Mouse (Mus musculus) megakaryocyte, adult 5-6 weeks (primary cell): ENCODE data around the gene Cela2a. TPM values are rescaled to one million over a fixed set of nuclear protein-coding genes. Genes with fewer than 3 reads are reported as not detected.
"Not testable (repeated sequence)": the region's sequence is repeated elsewhere in the genome, so short reads cannot be mapped to it uniquely, and the experiment has no call there.

Source experiments
- ATAC-seq: 2 replicates; pipeline ENCODE4 v1.8.0; 2016; ENCODE audit warnings: mild to moderate bottlenecking, inconsistent platforms; ENCODE audit not compliant: poor library complexity, severe bottlenecking
- total RNA-seq, 2 experiments: library from RNA; stranded (forward) in 1 of 2; stranded (reverse) in 1 of 2; fragments of 153-499, 151-499 nt in 1 of 2; fragments of 221-1000, 200-1000 nt in 1 of 2; gene quantifications; 2 replicates each; pipeline versions ENCODE4 v1.2.3 to v1.2.4; 2015 to 2017

Cela2a gene
- total RNA-seq, 2 experiments from 2014 or later, result not detected

- ATAC-seq, result peak; percentile 88
Observed at GRCm38 (mm10) chr4:141809850-141810464, 16.0 kb downstream of the Cela2a start.

GRCm38 (mm10) chr4:141805886-141806285, 20.1 kb downstream of the Cela2a start:
- ATAC-seq, result no peak

- ATAC-seq, result no peak
Observed at GRCm38 (mm10) chr4:141804105-141804504, 21.9 kb downstream of the Cela2a start.

GRCm38 (mm10) chr4:141797545-141797944, 28.4 kb downstream of the Cela2a start:
- ATAC-seq, result no peak

- no peak for ATAC-seq
Observed at GRCm38 (mm10) chr4:141796954-141797353, 29.0 kb downstream of the Cela2a start.

- no peak for ATAC-seq
Observed at GRCm38 (mm10) chr4:141796356-141796755, 29.6 kb downstream of the Cela2a start.

GRCm38 (mm10) chr4:141794152-141794535, 31.8 kb downstream of the Cela2a start:
- no peak for ATAC-seq

GRCm38 (mm10) chr4:141793282-141794151, 32.4 kb downstream of the Cela2a start, which contains the start of gene Casp9:
Gene Casp9, plus strand, starts transcription at chr4:141793612.
- ATAC-seq, result peak; percentile 70

- 0 out of 2 replicates have a peak, but pooled peaks have one; percentile 2 for ATAC-seq
Observed at GRCm38 (mm10) chr4:141792554-141793281, 33.2 kb downstream of the Cela2a start.

- ATAC-seq, result no peak
Observed at GRCm38 (mm10) chr4:141791951-141792350, 34.0 kb downstream of the Cela2a start.

- ATAC-seq, result no peak
Observed at GRCm38 (mm10) chr4:141791486-141791885, 34.5 kb downstream of the Cela2a start.

- peak; percentile 75 for ATAC-seq
Observed at GRCm38 (mm10) chr4:141790524-141790990, 35.4 kb downstream of the Cela2a start, which contains the start of gene Dnajc16. Gene Dnajc16, minus strand, starts transcription at chr4:141790931.

GRCm38 (mm10) chr4:141789564-141790218, 36.3 kb downstream of the Cela2a start:
- ATAC-seq, result no peak

- ATAC-seq, result no peak
Observed at GRCm38 (mm10) chr4:141787462-141787861, 38.5 kb downstream of the Cela2a start.

- no peak for ATAC-seq
Observed at GRCm38 (mm10) chr4:141787046-141787445, 38.9 kb downstream of the Cela2a start.

- no peak for ATAC-seq
Observed at GRCm38 (mm10) chr4:141786141-141786540, 39.8 kb downstream of the Cela2a start.

GRCm38 (mm10) chr4:141784835-141785234, 41.1 kb downstream of the Cela2a start:
- ATAC-seq, result no peak

- ATAC-seq, result no peak
Observed at GRCm38 (mm10) chr4:141781201-141781985, 44.6 kb downstream of the Cela2a start.

GRCm38 (mm10) chr4:141779828-141780227, 46.1 kb downstream of the Cela2a start:
- no peak for ATAC-seq

GRCm38 (mm10) chr4:141773019-141773418, 52.9 kb downstream of the Cela2a start:
- not testable (repeated sequence) for ATAC-seq
